In genomic region chr8:121927316-121927715, GRCm38 (mm10) we compare ENCODE assay signal across 9 mouse cellular contexts. TPM values are rescaled to one million over a fixed set of nuclear protein-coding genes. Genes with fewer than 3 reads are reported as not detected.
DNase-seq lines count a peak whose midpoint lies in the region; ATAC-seq and TF ChIP-seq lines count a peak whose summit lies in the region.
"Had no signal": no experiment of that assay in that cellular context is flagged by ENCODE, and none has a peak within 500 bp of the region (broad histone marks: within the 10 kb centered on the region; RNA-seq: fewer than 3 reads in every experiment).

No protein-coding gene starts in this region.

- TF ChIP-seq CTCF in embryonic fibroblast, embryonic 13.5 days (IDR thresholded peaks at IDR 0.05; ENCODE audit: borderline replicate concordance, insufficient read depth, low read length) = peak; percentile 61; the same call in 1 of the 2 replicates
- peak; percentile 78 for TF ChIP-seq CTCF in intestine, postnatal 0 days (IDR thresholded peaks at IDR 0.05; ENCODE audit: low read depth)

- ATAC-seq in intestine, postnatal 0 days = no peak

- no peaks in the 10 kb centered on the region for H3K27me3 ChIP-seq in intestine, postnatal 0 days (replicated peaks; ENCODE audit: control insufficient read depth, insufficient read depth, low read length)

- no peak overlapping the region for H3K4me2 ChIP-seq in intestine, postnatal 0 days (replicated peaks; ENCODE audit: low read depth)

- DNase-seq in heart, adult 18-20 months = peak; percentile 53 to 65
- no peak for DNase-seq in heart, adult 9 months (ENCODE audit: low spot score in 2 of 2)
- DNase-seq in A20 (ENCODE audit: low read depth, low spot score) = peak; percentile 78
- DNase-seq in T-cell, adult 2 months (ENCODE audit: low spot score) = peak; percentile 27
- peak; percentile 54 for DNase-seq in lung, postnatal 25 days (ENCODE audit: low spot score)
- DNase-seq in testis, postnatal 10 days (ENCODE audit: low spot score) = peak; percentile 81

- H3K4me3 ChIP-seq in embryonic fibroblast, embryonic 13.5 days (ENCODE audit: insufficient read depth, low read length) = no peak overlapping the region
- no peak overlapping the region for H3K4me3 ChIP-seq in intestine, postnatal 0 days (ENCODE audit: low read depth, low read length)

- no peaks in the 10 kb centered on the region for H3K4me1 ChIP-seq in embryonic fibroblast, embryonic 13.5 days (ENCODE audit: control insufficient read depth, insufficient read depth, low read length)
- H3K4me1 ChIP-seq in intestine, postnatal 0 days (replicated peaks; ENCODE audit: control insufficient read depth, insufficient read depth, low read length) = no peaks in the 10 kb centered on the region

- no peak for TF ChIP-seq POLR2A in embryonic fibroblast, embryonic 13.5 days (IDR thresholded peaks at IDR 0.05; ENCODE audit: low read depth, low read length)

- H3K9me3 ChIP-seq in intestine, postnatal 0 days (ENCODE audit: control insufficient read depth) = no peaks in the 10 kb centered on the region

- H3K36me3 ChIP-seq in intestine, postnatal 0 days (ENCODE audit: control insufficient read depth, insufficient read depth) = no peaks in the 10 kb centered on the region

- no peak overlapping the region for H3K27ac ChIP-seq in embryonic fibroblast, embryonic 13.5 days (ENCODE audit: insufficient read depth, low read length)
- H3K27ac ChIP-seq in intestine, postnatal 0 days (ENCODE audit: low read depth, low read length) = no peak overlapping the region

- WGBS in intestine, postnatal 0 days = 45% methylated on average over 8 of the region's 8 CpGs

- no peak overlapping the region for H3K9ac ChIP-seq in intestine, postnatal 0 days (ENCODE audit: low read depth, low read length)

RNA-seq across cellular contexts. Expression of gene Car5a, which starts 17.4 kb away (rescaled TPM):
- not detected for total RNA-seq in heart, adult 18-20 months (2021)
- 0.53 and 3.5 TPM in 2 replicates for polyA plus RNA-seq in embryonic fibroblast, embryonic 13.5 days (2011; ENCODE audit: insufficient read length, low read depth, missing spikeins)
- 10.1 and 11.1 TPM in 2 replicates for polyA plus RNA-seq in intestine, postnatal 0 days (2015; fragmentation: Nextera tagmentation; extraction: Ambion mirVana)
- total RNA-seq: layer of hippocampus, postnatal 25 days had no signal

RNA-seq across cellular contexts. Expression of gene Slc7a5, which starts 19.8 kb away (rescaled TPM):
- 1 to 10 TPM; 4.1 to 4.8 TPM for total RNA-seq in heart, adult 18-20 months (2021)
- 125 and 185 TPM in 2 replicates for polyA plus RNA-seq in embryonic fibroblast, embryonic 13.5 days (2011; ENCODE audit: insufficient read length, low read depth, missing spikeins)
- polyA plus RNA-seq in intestine, postnatal 0 days (2015; fragmentation: Nextera tagmentation; extraction: Ambion mirVana) = 4.7 and 6.1 TPM in 2 replicates

RNA-seq across cellular contexts. Expression of gene Banp, which starts 22.2 kb away (rescaled TPM):
- total RNA-seq in heart, adult 18-20 months (2021) = 10 to 100 TPM; 30.4 to 35.6 TPM
- polyA plus RNA-seq in embryonic fibroblast, embryonic 13.5 days (2011; ENCODE audit: insufficient read length, low read depth, missing spikeins) = 32.1 and 38.9 TPM in 2 replicates
- 9.4 and 9.5 TPM in 2 replicates for polyA plus RNA-seq in intestine, postnatal 0 days (2015; fragmentation: Nextera tagmentation; extraction: Ambion mirVana)

Comparison
In these comparisons a context has a peak if more than half of its experiments do, and no peak if none do; other contexts are left out.
1. DNase-seq: peak in heart, adult 18-20 months (2 of 2), A20 (single experiment), T-cell, adult 2 months (single experiment), lung, postnatal 25 days (single experiment) and testis, postnatal 10 days (single experiment); none in heart, adult 9 months (0 of 2).
2. RNA of gene Slc7a5, which starts 19.8 kb away (polyA plus RNA-seq): 125 to 185 TPM in embryonic fibroblast, embryonic 13.5 days; 4.7 to 6.1 TPM in intestine, postnatal 0 days; every median in the first group is over 10 times any median in the second.